Mouse (Mus musculus) stomach, embryonic 15.5 days (tissue): Measurements from ENCODE around the gene Iars2. TPM values are rescaled to one million over a fixed set of nuclear protein-coding genes. Genes with fewer than 3 reads are reported as not detected.
"Not testable (repeated sequence)": the region's sequence is repeated elsewhere in the genome, so short reads cannot be mapped to it uniquely, and the experiment has no call there.

Source experiments
- ATAC-seq: fragments of 200-750 bp; cut with Nextera tagmentation; 2 replicates; pipeline ENCODE4 v1.8.0; 2017; ENCODE audit warnings: low read depth, moderate number of reproducible peaks, moderate TSS enrichment; ENCODE audit not compliant: insufficient read depth, low FRiP score
- H3K27ac ChIP-seq: fragments of 300-500 bp; sonication (generic); 2 replicates; pipeline ENCODE4 v1.5.1; 2015; ENCODE audit warnings: mild to moderate bottlenecking, inconsistent platforms
- H3K27me3 ChIP-seq: fragments of 300-500 bp; sonication (generic); replicated peaks from 2 replicates; pipeline ENCODE4 v1.6.1; 2015; ENCODE audit warnings: inconsistent platforms
- H3K36me3 ChIP-seq: fragments of 300-500 bp; sonication (generic); 2 replicates; pipeline ENCODE4 v1.6.1; 2015; ENCODE audit warnings: inconsistent platforms
- H3K4me1 ChIP-seq: fragments of 300-500 bp; sonication (generic); 2 replicates; pipeline ENCODE4 v1.6.1; 2015; ENCODE audit warnings: inconsistent platforms
- H3K4me2 ChIP-seq: fragments of 300-500 bp; sonication (generic); 2 replicates; pipeline ENCODE4 v1.6.1; 2015; ENCODE audit warnings: mild to moderate bottlenecking, inconsistent platforms
- H3K4me3 ChIP-seq: fragments of 300-500 bp; sonication (generic); replicated peaks from 2 replicates; pipeline ENCODE4 v1.5.1; 2015; ENCODE audit warnings: inconsistent platforms
- H3K9ac ChIP-seq: fragments of 300-500 bp; sonication (generic); 2 replicates; pipeline ENCODE4 v1.6.1; 2015; ENCODE audit warnings: inconsistent platforms
- H3K9me3 ChIP-seq: fragments of 300-500 bp; sonication (generic); 2 replicates; pipeline ENCODE4 v1.6.1; 2016; ENCODE audit warnings: inconsistent platforms
- WGBS: fragments of 180-500 bp; shearing (Covaris S2); methylation state at CpG from one replicate; pipeline ENCODE4 v1.1.7; 2015; 5-methylcytosine and 5-hydroxymethylcytosine counted together
- polyA plus RNA-seq: library from polyadenylated mRNA; unstranded; fragments of >200 nt; fragmentation: Nextera tagmentation; extraction: Ambion mirVana; gene quantifications from 2 replicates; pipeline ENCODE4 v1.2.1, GENCODE M21; 2015

Iars2 gene
- polyA plus RNA-seq, 1 experiment from 2014 or later, result 35.5 TPM

GRCm38 (mm10) chr1:185331364-185331763, 2.2 kb upstream of the Iars2 start:
- 52% methylated on average over 5 of the region's 5 CpGs for WGBS
- Histone ChIP-seq H3K9me3 (no peaks in the 10 kb centered on the region), H3K4me2 (peak overlapping the region; percentile 71; the same call in 1 of the 2 replicates), H3K27ac (no peak overlapping the region), H3K4me3 (no peak overlapping the region; the same call in 1 of the 2 replicates), H3K36me3 (peaks cover 3% of the 10 kb centered on the region; the same call in 1 of the 2 replicates), H3K9ac (no peak overlapping the region), H3K4me1 (0 out of 2 replicates have a peak, but pooled peaks cover 11% of the 10 kb centered on the region), H3K27me3 (no peaks in the 10 kb centered on the region)
- no peak for ATAC-seq

DNA sequence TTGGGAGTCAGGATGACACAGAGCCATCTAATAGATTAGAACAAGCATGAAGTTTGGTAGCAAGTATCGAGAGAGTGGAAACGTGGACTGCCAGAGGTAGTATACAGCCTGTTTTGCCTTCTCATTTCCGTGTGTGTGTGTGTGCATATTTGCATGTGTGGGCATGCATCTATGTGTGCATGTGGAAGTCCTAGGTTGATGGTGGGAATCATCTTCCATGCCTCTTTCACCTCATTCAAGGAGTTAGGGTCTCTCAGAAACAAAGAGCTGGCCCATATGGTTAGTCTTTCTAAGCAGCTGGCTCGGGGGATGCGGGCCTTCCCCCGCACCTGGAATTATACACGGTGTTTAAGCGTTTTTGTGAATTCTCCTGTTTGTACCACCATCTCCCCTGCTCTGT, 655 bp upstream of the Iars2 start:
- Histone ChIP-seq H3K9me3 (no peaks in the 10 kb centered on the region), H3K27me3 (no peaks in the 10 kb centered on the region), H3K9ac (no peak overlapping the region), H3K27ac (no peak overlapping the region), H3K4me2 (peak overlapping the region; percentile 69; the same call in 1 of the 2 replicates), H3K4me1 (0 out of 2 replicates have a peak, but pooled peaks cover 11% of the 10 kb centered on the region), H3K4me3 (no peak overlapping the region), H3K36me3 (peaks cover 8% of the 10 kb centered on the region)
- 91% methylated on average over 8 of the region's 8 CpGs for WGBS
- ATAC-seq, result no peak

GRCm38 (mm10) chr1:185327754-185328345, 1.3 kb downstream of the Iars2 start:
- H3K27me3 ChIP-seq, ATAC-seq, H3K4me1 ChIP-seq, H3K9me3 ChIP-seq, H3K9ac ChIP-seq, H3K27ac ChIP-seq: not testable (repeated sequence)
- Histone ChIP-seq H3K36me3 (peaks cover 23% of the 10 kb centered on the region), H3K4me2 (peak overlapping the region; percentile 69), H3K4me3 (peak overlapping the region; percentile 74)
- 45% methylated on average over 3 of the region's 3 CpGs for WGBS

DNA sequence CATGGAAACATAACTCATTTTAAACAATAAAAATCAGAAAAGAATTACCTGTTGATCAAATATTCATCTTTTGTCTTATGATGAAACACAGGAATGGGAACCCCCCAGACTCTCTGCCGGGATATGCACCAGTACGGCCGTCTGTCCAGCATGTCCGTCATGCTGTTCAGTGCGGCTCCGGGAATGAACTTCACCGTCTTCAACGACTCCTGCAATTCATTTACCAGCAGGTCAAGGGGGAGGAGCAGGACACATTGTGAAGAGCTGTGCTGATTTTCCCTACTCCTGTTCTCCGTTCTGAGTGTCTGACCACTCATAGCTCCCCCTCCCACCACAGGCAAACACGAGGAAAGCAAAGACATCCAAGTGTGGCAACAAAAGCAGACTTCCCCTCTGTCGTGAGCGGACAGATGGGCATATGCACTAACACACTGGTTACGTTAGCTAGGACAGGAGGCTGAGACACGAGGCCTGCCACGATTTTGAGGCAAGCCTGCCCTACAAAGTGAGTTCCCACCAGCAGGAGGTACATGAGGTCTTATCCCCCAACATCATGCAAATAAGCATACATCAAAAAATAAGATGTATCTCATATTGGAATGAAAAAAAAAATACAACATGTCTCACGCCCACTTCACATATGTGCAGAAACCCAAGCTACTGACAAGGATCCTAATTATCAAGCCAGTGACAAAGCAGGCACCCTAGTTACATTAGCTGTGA, 13.2 kb downstream of the Iars2 start:
- no peak overlapping the region for H3K9ac ChIP-seq
- no peaks in the 10 kb centered on the region for H3K9me3 ChIP-seq
- ATAC-seq, result no peak
- 86% methylated on average over 16 of the region's 16 CpGs for WGBS
- H3K27ac ChIP-seq, result no peak overlapping the region
- no peak overlapping the region for H3K4me2 ChIP-seq
- no peaks in the 10 kb centered on the region for H3K27me3 ChIP-seq
- peaks cover 35% of the 10 kb centered on the region for H3K36me3 ChIP-seq
- no peak overlapping the region for H3K4me3 ChIP-seq
- no peaks in the 10 kb centered on the region for H3K4me1 ChIP-seq

GRCm38 (mm10) chr1:185314546-185314945, 14.7 kb downstream of the Iars2 start:
- 90% methylated on average over 4 of the region's 4 CpGs for WGBS
- H3K4me3 ChIP-seq, result no peak overlapping the region
- H3K36me3 ChIP-seq, result peaks cover 25% of the 10 kb centered on the region
- no peak overlapping the region for H3K27ac ChIP-seq
- H3K9ac ChIP-seq, result no peak overlapping the region
- no peaks in the 10 kb centered on the region for H3K4me1 ChIP-seq
- H3K9me3 ChIP-seq, result no peaks in the 10 kb centered on the region
- no peak overlapping the region for H3K4me2 ChIP-seq
- no peaks in the 10 kb centered on the region for H3K27me3 ChIP-seq
- ATAC-seq, result no peak

- no peak overlapping the region for H3K4me3 ChIP-seq
- no peaks in the 10 kb centered on the region for H3K27me3 ChIP-seq
- no peak overlapping the region for H3K27ac ChIP-seq
- H3K36me3 ChIP-seq, result peaks cover 23% of the 10 kb centered on the region
- WGBS, result 78% methylated on average over 9 of the region's 9 CpGs
- H3K4me2 ChIP-seq, result no peak overlapping the region
- peak; percentile 60 for ATAC-seq
- H3K4me1 ChIP-seq, result no peaks in the 10 kb centered on the region
- H3K9ac ChIP-seq, result no peak overlapping the region
- no peaks in the 10 kb centered on the region for H3K9me3 ChIP-seq
These were observed 17.2 kb downstream of the Iars2 start for GRCm38 (mm10) chr1:185311949-185312348.

DNA sequence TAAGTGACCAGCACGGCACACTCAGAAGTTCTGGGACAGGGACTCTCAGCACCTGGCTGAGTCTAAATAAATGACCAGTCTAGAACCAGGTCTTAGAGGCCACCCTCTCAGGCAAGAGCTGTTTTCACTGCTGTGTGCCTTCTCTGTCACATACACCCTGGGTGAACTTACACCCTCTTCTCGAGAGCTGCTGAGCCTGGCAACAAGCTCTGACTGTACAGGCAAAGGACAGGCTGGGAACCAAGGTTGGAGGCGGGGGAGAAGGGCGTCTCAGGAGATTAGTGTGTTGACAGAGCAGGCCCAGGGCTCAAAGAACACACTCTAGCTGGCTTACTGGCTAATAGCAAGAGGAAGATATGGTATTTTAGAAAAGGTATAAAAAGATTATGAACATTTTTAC, 20.3 kb downstream of the Iars2 start:
- Histone ChIP-seq H3K27ac (peak overlapping the region; percentile 67; the same call in 1 of the 2 replicates), H3K9me3 (no peaks in the 10 kb centered on the region), H3K4me2 (0 out of 2 replicates have a peak overlapping the region, but pooled peaks have one; percentile 10), H3K4me1 (no peaks in the 10 kb centered on the region), H3K9ac (no peak overlapping the region), H3K36me3 (peaks cover 21% of the 10 kb centered on the region), H3K4me3 (no peak overlapping the region), H3K27me3 (no peaks in the 10 kb centered on the region)
- 61% methylated on average over 4 of the region's 4 CpGs for WGBS
- ATAC-seq, result peak; percentile 83

- Histone ChIP-seq H3K27ac (no peak overlapping the region; the same call in 1 of the 2 replicates), H3K9ac (no peak overlapping the region), H3K36me3 (peaks cover 17% of the 10 kb centered on the region), H3K4me2 (no peak overlapping the region), H3K4me1 (no peaks in the 10 kb centered on the region), H3K9me3 (no peaks in the 10 kb centered on the region), H3K4me3 (no peak overlapping the region), H3K27me3 (no peaks in the 10 kb centered on the region)
- 85% methylated on average over 2 of the region's 2 CpGs for WGBS
- ATAC-seq, result no peak
These were observed 20.9 kb downstream of the Iars2 start for GRCm38 (mm10) chr1:185308334-185308733.

- no peak for ATAC-seq
- Histone ChIP-seq H3K27ac (no peak overlapping the region), H3K4me3 (no peak overlapping the region), H3K27me3 (no peaks in the 10 kb centered on the region), H3K4me2 (no peak overlapping the region), H3K4me1 (no peaks in the 10 kb centered on the region), H3K36me3 (peaks cover 20% of the 10 kb centered on the region), H3K9ac (no peak overlapping the region), H3K9me3 (no peaks in the 10 kb centered on the region)
- WGBS, result 91% methylated on average over 7 of the region's 7 CpGs
These were observed 21.6 kb downstream of the Iars2 start for GRCm38 (mm10) chr1:185307645-185308044.

GRCm38 (mm10) chr1:185306836-185307235, 22.4 kb downstream of the Iars2 start:
- no peaks in the 10 kb centered on the region for H3K4me1 ChIP-seq
- no peak for ATAC-seq
- no peaks in the 10 kb centered on the region for H3K9me3 ChIP-seq
- H3K4me2 ChIP-seq, result no peak overlapping the region
- H3K27me3 ChIP-seq, result no peaks in the 10 kb centered on the region
- no peak overlapping the region for H3K9ac ChIP-seq
- no peak overlapping the region for H3K27ac ChIP-seq
- WGBS, result 95% methylated on average over 12 of the region's 12 CpGs
- H3K4me3 ChIP-seq, result no peak overlapping the region
- H3K36me3 ChIP-seq, result peaks cover 23% of the 10 kb centered on the region

DNA sequence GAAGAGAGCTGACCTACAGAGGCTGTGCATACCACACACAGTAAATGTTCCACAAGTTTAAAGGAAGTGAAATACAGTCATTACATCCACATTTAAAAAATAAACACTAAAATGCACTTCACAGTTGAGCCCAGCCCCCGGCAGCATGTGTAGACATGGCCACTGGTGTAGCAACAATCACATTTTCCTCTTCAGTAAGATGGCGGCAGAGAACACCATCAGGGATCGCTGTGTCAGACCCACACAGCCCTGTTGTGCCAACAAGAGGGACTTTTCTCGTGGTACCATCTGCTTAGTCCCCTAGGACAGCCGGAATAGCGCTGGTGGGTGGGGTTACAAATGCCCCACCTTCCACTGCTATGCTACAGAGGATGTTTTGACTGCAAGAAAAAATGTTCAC, 26.4 kb downstream of the Iars2 start:
- peaks cover 23% of the 10 kb centered on the region for H3K36me3 ChIP-seq
- H3K4me3 ChIP-seq, result no peak overlapping the region
- no peak overlapping the region for H3K9ac ChIP-seq
- H3K27ac ChIP-seq, result no peak overlapping the region
- no peaks in the 10 kb centered on the region for H3K4me1 ChIP-seq
- no peaks in the 10 kb centered on the region for H3K27me3 ChIP-seq
- no peak for ATAC-seq
- H3K4me2 ChIP-seq, result no peak overlapping the region
- no peaks in the 10 kb centered on the region for H3K9me3 ChIP-seq
- 94% methylated on average over 6 of the region's 6 CpGs for WGBS

GRCm38 (mm10) chr1:185298496-185298895, 30.7 kb downstream of the Iars2 start:
- Histone ChIP-seq H3K4me1 (no peaks in the 10 kb centered on the region), H3K27me3 (no peaks in the 10 kb centered on the region), H3K36me3 (peaks cover 42% of the 10 kb centered on the region), H3K9me3 (no peaks in the 10 kb centered on the region), H3K4me2 (no peak overlapping the region), H3K4me3 (no peak overlapping the region), H3K9ac (no peak overlapping the region), H3K27ac (no peak overlapping the region)
- 94% methylated on average over 8 of the region's 8 CpGs for WGBS
- ATAC-seq, result no peak
